Mouse (Mus musculus) adrenal gland, adult 18-20 months (tissue): ENCODE results near the gene Fgfr2. TPM values are rescaled to one million over a fixed set of nuclear protein-coding genes. Genes with fewer than 3 reads are reported as not detected.
A peak's percentile ranks its signal among the peaks of the same experiment; 100 is the strongest.
"Not testable (repeated sequence)": the region's sequence is repeated elsewhere in the genome, so short reads cannot be mapped to it uniquely, and the experiment has no call there.

Experiments used
- DNase-seq, 2 experiments: peaks; one replicate each; pipeline ENCODE4 v3.0.0; 2021 to 2022; ENCODE audit warnings: low spot score in 2 of 2
- total RNA-seq, 2 experiments: library from RNA; stranded (reverse); gene quantifications; 1 replicate in 1 of 2; 2 replicates in 1 of 2; pipeline ENCODE4 v1.2.3; 2021

Gene Fgfr2
- total RNA-seq, 2 experiments from 2014 or later, result 294 to 308 TPM

GRCm38 (mm10) chr7:130634259-130634871, 2488.8 kb downstream of the Fgfr2 start:
- DNase-seq, result no peak

GRCm38 (mm10) chr7:130632379-130632732, 2490.8 kb downstream of the Fgfr2 start:
- DNase-seq, result no peak

GRCm38 (mm10) chr7:130631553-130632378, 2491.4 kb downstream of the Fgfr2 start:
- peak; percentile 48 to 60 for DNase-seq

GRCm38 (mm10) chr7:130630956-130631355, 2492.2 kb downstream of the Fgfr2 start:
- DNase-seq, result no peak

- no peak for DNase-seq
Observed at GRCm38 (mm10) chr7:130629999-130630398, 2493.2 kb downstream of the Fgfr2 start.

- DNase-seq, result no peak
Observed at GRCm38 (mm10) chr7:130628601-130629000, 2494.5 kb downstream of the Fgfr2 start.

GRCm38 (mm10) chr7:130625361-130625760, 2497.8 kb downstream of the Fgfr2 start:
- DNase-seq, result no peak

- DNase-seq, result no peak
Observed at GRCm38 (mm10) chr7:130624299-130624698, 2498.9 kb downstream of the Fgfr2 start.

- no peak for DNase-seq
Observed at GRCm38 (mm10) chr7:130622359-130622758, 2500.8 kb downstream of the Fgfr2 start.

GRCm38 (mm10) chr7:130621953-130622352, 2501.2 kb downstream of the Fgfr2 start:
- DNase-seq, result no peak

GRCm38 (mm10) chr7:130621068-130621467, 2502.1 kb downstream of the Fgfr2 start:
- DNase-seq, result no peak

GRCm38 (mm10) chr7:130617591-130617990, 2505.6 kb downstream of the Fgfr2 start:
- DNase-seq, result no peak

- no peak for DNase-seq
Observed at GRCm38 (mm10) chr7:130613973-130614372, 2509.2 kb downstream of the Fgfr2 start.

GRCm38 (mm10) chr7:130606958-130607357, 2516.2 kb downstream of the Fgfr2 start:
- no peak for DNase-seq

- no peak for DNase-seq
Observed at GRCm38 (mm10) chr7:130605111-130605510, 2518.0 kb downstream of the Fgfr2 start.

GRCm38 (mm10) chr7:130604390-130604789, 2518.8 kb downstream of the Fgfr2 start:
- no peak for DNase-seq

GRCm38 (mm10) chr7:130603556-130603955, 2519.6 kb downstream of the Fgfr2 start:
- no peak for DNase-seq

GRCm38 (mm10) chr7:130602804-130603203, 2520.3 kb downstream of the Fgfr2 start:
- no peak for DNase-seq

GRCm38 (mm10) chr7:130600546-130600945, 2522.6 kb downstream of the Fgfr2 start:
- no peak for DNase-seq

- DNase-seq, result no peak
Observed at GRCm38 (mm10) chr7:130600074-130600473, 2523.1 kb downstream of the Fgfr2 start.

- no peak for DNase-seq
Observed at GRCm38 (mm10) chr7:130597546-130597945, 2525.6 kb downstream of the Fgfr2 start.

- not testable (repeated sequence) for DNase-seq
Observed at GRCm38 (mm10) chr7:130596079-130596855, 2526.9 kb downstream of the Fgfr2 start.
